Mouse (Mus musculus) layer of hippocampus, adult 11-12 months (tissue): ENCODE data around the gene Arid3b.

Source experiments
- DNase-seq: peaks from one replicate; pipeline ENCODE4 v3.0.0; 2022; ENCODE audit warnings: low spot score

Gene Arid3b

GRCm38 (mm10) chr9:57829812-57830557 is 6.6 kb downstream of the Arid3b start:
- DNase-seq, result no peak

GRCm38 (mm10) chr9:57823397-57823796 is 13.2 kb downstream of the Arid3b start:
- DNase-seq, result no peak

GRCm38 (mm10) chr9:57822812-57823211 is 13.8 kb downstream of the Arid3b start:
- DNase-seq, result no peak

- DNase-seq, result no peak
These were observed 16.2 kb downstream of the Arid3b start for GRCm38 (mm10) chr9:57820186-57821080.

GRCm38 (mm10) chr9:57817220-57817667 is 19.3 kb downstream of the Arid3b start:
- no peak for DNase-seq

GRCm38 (mm10) chr9:57814866-57815265 is 21.7 kb downstream of the Arid3b start:
- DNase-seq, result no peak

GRCm38 (mm10) chr9:57814014-57814413 is 22.6 kb downstream of the Arid3b start:
- DNase-seq, result no peak

GRCm38 (mm10) chr9:57811793-57812733 is 24.5 kb downstream of the Arid3b start:
- no peak for DNase-seq

GRCm38 (mm10) chr9:57810691-57811090 is 25.9 kb downstream of the Arid3b start:
- no peak for DNase-seq

GRCm38 (mm10) chr9:57808771-57809310 is 27.8 kb downstream of the Arid3b start:
- no peak for DNase-seq

GRCm38 (mm10) chr9:57807174-57807651 is 29.4 kb downstream of the Arid3b start:
- DNase-seq, result no peak

GRCm38 (mm10) chr9:57806066-57806481 is 30.5 kb downstream of the Arid3b start:
- DNase-seq, result no peak

- DNase-seq, result no peak
These were observed 31.4 kb downstream of the Arid3b start for GRCm38 (mm10) chr9:57805087-57805737.

GRCm38 (mm10) chr9:57803839-57804238 is 32.8 kb downstream of the Arid3b start:
- no peak for DNase-seq

GRCm38 (mm10) chr9:57803047-57803446 is 33.5 kb downstream of the Arid3b start:
- DNase-seq, result no peak

GRCm38 (mm10) chr9:57800325-57800975 is 36.1 kb downstream of the Arid3b start:
- DNase-seq, result no peak

- no peak for DNase-seq
These were observed 37.8 kb downstream of the Arid3b start for GRCm38 (mm10) chr9:57798725-57799253.

GRCm38 (mm10) chr9:57797456-57797855 is 39.1 kb downstream of the Arid3b start:
- DNase-seq, result no peak

GRCm38 (mm10) chr9:57789733-57790132 is 46.9 kb downstream of the Arid3b start:
- DNase-seq, result no peak

GRCm38 (mm10) chr9:57782656-57783055 is 53.9 kb downstream of the Arid3b start:
- DNase-seq, result no peak
